Mouse (Mus musculus): ENCODE results near the gene Baiap2.

DNA sequence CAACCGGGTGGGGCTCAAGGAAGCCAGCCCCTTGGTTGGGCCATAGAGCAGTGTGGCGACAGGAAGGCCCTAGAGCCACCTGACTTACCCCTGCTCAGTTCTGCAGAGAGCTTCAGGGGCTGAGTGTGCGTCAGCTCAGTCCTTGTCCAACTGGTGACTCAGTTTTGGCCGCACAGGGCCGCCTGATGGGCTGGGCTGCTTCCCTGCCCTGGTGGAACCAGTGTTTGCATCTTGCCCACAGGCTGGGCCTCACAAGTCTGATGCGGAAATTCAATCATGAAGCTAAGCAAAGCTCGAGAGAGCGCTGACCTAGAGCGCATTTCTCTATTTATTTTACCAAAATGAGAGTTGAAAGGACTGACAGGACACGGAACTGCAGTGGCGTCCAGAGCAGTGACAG, 43.6 kb upstream of the Baiap2 start:
- TF ChIP-seq CTCF (IDR thresholded peaks at IDR 0.05; ENCODE audit: insufficient read depth, low read depth, low read length) (no peak), POLR2A (IDR thresholded peaks at IDR 0.05; ENCODE audit: insufficient read depth, low read depth, low read length) (no peak)

Data from olfactory bulb, adult 2 months (tissue).